Mouse (Mus musculus): ENCODE results near the gene Slc24a1.

- TF ChIP-seq CTCF (IDR thresholded peaks at IDR 0.05; ENCODE audit: low read depth, low read length) (no peak), POLR2A (IDR thresholded peaks at IDR 0.05; ENCODE audit: borderline replicate concordance, low read depth, low read length) (no peak)
These were observed 12.1 kb downstream of the Slc24a1 start for GRCm38 (mm10) chr9:64939281-64939680.
